Mouse (Mus musculus) A20 (cell line): ENCODE results near the gene Apopt1.
"Not testable (repeated sequence)": the region's sequence is repeated elsewhere in the genome, so short reads cannot be mapped to it uniquely, and the experiment has no call there.

Experiments used
- DNase-seq: peaks from one replicate; pipeline ENCODE4 v3.0.0-alpha.2; 2011; ENCODE audit warnings: low read depth, low spot score

Apopt1 gene

DNA sequence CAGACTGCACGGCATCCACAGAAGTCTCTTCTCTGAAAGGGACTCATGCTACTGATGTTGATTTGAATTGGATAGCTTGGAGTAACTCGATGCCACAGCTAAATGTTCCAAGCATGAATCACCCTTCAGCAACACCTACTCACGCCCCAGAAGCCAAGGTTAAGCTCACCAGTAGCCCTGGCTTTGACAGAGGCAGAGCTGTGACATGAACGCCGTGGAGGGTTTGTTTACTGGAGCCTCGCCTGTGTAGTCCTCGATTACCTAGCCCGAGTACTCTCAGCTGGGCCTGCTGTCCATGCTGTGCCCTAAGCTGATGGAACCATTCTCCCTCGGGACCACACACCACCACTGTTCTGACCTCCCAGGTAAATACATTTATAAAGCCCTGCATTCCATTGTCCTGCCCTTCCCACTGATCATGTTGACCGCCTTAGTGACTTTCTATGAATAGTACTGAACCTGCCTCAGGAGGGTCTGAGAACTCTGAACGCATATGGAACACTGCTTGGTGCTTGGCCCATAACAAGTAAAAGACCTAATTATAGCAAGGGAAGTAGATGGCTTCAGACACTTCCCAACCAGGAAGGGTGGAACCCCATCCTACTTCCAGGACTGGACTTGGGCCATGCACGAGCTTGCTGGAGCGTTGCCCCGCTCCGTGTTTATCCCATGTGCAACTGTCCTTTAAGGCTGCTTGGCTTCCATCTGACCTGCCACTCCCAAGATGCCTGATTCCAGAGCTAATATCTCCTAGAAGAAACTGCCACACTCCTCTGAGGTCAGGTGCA is 7.7 kb upstream of the Apopt1 start:
- DNase-seq: no peak

DNA sequence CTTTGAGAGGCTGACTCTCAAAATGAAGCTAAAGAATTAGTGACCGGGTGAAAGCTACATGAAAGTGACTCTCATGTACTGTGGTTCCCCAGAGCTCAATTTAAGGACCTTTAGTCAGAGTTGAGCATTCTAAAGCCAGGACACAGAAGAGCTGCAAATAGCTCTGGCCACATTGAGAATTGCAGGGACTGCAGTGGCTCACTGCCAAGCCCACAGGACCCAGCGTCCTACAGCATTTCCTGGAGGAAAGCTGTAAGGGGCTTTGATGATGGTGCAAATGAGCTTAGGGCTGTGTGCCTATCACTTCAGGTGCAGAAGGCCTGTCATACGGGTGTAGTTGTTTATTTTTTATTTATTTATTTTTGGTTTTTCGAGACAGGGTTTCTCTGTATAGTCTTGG is 4.9 kb upstream of the Apopt1 start:
- DNase-seq: no peak

DNA sequence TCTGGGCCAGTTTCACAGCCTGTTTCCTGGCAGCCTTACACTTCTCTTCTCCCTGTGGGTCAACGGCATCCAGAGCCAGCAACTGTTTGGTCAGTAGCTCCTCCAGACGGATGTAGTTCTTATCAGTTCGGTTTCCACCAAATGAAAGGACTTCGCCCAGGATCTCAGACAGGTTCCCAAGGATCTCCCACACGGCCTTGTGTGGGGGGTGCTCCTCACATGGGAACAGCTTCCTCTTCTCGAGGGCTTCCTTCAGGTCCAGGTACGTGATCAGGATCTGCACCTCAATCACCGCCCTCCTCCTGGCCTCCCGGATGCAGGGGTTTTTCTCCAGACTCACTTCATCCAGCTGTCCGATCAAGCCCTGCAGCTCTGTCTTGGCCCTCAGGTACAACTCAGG is 3.0 kb upstream of the Apopt1 start:
- no peak for DNase-seq

DNA sequence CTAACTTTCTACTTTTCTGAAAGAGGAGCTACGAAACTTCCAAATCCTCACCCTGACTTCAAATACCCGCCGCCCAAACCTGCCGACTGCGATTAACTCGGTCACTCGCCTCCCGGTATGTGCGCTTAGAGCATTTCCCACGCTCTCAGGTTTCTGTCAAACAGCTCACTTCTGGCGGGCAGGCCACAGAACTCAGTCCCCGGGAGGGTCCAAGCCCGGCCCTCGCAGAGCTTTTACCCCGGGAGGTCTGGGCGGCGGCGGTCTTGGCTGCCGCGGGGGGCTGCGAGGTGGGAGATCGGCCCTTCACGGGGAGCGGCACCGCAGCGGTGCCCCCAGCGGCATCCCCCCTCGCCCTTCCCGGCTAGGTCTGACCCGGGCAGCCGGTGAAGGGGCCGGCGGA is 585 bp upstream of the Apopt1 start:
- peak; percentile 24 for DNase-seq

DNA sequence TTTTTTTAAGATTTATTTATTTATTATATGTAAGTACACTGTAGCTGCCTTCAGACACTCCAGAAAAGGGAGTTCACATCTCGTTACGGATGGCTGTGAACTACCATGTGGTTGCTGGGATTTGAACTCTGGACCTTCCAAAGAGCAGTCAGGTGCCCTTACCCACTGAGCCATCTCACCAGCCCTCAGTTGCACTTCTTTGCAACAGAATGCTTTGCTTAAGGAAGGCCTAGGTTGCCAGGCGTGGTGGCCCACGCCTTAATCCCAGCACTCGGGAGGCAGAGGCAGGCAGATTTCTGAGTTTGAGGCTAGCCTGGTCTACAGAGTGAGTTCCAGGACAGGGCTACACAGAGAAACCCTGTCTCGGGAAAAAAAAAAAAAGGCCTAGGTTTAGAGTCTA is 819 bp downstream of the Apopt1 start:
- DNase-seq: peak; percentile 10

GRCm38 (mm10) chr12:111716505-111716904 is 3.4 kb downstream of the Apopt1 start:
- no peak for DNase-seq

DNA sequence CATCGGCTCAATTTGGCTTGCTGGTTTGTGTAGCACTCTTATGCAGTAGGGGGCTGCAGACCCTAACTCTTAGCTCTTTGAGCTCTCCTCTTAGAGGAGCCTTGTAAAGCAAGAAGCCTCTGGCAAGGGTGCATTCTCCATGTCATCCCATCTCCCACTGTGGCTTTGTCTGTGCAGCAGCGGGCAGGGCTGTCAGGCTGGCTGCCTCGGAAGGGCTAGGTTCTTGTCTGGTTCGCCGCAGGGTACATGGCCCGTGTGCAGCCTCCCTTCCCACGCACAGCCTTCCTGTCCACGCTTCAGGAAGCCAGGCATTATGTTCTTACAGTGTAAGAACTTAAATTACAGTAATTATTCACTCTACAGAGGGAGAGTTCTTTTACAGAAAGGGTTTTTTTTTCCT is 5.6 kb downstream of the Apopt1 start:
- no peak for DNase-seq

DNA sequence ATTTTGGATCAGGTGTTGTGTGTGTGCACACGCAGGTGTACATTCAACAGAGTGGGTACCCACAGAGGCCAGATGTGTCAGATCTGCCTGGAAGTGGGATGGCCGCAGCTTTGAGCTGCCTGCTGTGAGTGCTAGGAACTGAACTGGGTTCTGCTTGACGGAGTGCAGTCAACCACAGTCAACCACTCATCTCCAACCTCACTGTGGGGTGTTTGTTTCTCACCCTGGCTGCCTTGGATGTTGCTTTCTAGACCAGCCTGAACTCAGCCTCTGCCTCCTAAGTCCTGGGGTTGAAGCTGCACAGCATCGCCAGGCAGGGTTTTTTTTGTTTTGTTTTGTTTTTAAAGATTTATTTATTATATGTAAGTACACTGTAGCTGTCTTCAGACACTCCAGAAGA is 7.2 kb downstream of the Apopt1 start:
- DNase-seq: no peak

DNA sequence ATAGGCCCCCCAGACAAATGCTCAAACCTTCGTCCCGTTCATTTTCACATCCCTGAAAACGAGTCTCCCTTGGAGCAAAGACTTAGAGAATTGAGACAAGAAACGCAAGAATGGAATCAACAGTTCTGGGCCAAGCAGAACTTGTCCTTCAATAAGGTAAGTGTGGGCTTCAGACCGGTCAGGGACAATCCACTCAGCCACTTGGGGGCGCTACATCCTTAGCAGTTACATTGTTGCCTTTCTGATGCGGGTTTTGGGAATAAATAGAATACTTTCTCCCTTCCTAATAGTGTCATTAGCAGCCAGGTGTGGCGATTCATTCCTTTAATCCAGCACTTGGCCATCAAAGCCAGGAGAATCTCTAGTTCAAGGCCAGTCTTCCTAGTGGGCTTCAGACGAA is 9.6 kb downstream of the Apopt1 start:
- peak; percentile 47 for DNase-seq

GRCm38 (mm10) chr12:111724638-111725337 is 11.7 kb downstream of the Apopt1 start:
- no peak for DNase-seq

DNA sequence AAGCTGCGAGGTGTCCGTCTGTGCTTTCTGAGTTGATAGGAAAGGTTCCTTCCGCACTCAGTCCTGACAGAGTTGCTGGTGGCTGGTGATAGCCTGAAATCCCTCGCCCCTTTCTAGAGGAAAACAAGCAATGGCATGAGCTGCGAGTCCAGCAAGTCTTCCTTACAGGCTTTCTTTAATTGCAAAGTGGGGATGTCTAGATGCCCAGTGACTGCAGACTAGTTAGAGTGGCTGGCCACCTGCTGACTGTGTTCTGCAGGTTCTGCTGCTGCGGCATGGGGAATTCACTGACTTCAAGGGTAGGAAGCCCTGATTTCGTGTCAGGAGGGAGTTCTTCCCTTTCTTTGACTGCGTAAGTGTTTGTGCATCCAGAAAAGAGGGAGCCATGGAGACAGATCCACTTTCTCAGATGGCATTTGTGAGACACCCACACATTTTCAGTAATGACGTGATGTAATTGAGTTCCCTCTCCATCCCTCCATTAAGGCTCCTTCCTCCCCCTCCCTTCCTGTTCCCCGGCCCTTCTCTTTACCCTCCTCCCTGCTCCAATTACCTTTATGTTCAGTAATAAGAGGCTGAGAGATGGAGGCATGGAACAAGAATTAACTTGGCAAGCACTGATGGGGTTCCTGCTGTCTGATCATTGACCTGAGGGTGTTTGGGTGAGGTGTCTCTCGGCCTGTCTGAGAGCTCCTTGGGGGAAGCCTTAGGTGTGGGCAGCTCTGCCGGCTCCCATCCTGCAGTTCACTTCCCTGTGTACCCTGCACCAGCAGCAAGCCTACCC is 12.5 kb downstream of the Apopt1 start:
- DNase-seq: no peak

DNA sequence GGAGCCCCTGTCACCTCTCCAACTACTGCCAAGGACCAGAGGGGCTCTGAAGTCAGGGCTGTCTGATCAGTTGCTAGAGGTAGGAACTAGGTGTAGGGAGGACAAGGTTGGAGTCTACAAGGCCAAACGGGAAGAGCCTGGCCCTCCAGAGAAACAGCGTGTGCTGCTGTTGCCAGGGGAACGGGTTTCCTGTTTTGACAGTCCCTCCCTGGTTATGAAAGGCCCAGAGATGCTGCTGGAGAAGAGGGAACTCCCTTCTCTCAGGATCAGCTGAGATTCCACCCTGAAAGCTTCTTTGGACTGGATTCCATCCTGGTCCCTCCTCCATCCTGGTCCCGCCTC is 13.0 kb downstream of the Apopt1 start:
- no peak for DNase-seq

DNA sequence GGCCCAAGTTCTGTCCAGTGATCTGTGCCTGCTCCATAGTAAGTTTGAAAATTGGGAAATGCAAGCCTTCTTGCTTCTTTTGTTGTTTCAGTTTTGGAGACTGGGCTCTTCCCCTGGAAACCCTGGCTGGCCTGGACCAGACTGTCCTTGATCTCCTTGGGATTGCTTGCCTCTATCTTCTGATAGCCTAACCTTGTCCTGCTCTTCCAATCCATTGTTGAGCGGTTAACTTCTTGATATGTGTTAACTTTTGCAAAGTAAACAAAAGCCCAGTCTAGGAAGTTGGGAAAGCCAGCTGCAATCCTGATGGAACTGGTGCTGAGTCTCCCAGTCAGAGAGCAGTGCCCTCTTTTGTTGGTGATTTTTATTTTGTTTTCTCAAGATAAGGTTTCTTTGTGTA is 14.9 kb downstream of the Apopt1 start:
- no peak for DNase-seq

DNA sequence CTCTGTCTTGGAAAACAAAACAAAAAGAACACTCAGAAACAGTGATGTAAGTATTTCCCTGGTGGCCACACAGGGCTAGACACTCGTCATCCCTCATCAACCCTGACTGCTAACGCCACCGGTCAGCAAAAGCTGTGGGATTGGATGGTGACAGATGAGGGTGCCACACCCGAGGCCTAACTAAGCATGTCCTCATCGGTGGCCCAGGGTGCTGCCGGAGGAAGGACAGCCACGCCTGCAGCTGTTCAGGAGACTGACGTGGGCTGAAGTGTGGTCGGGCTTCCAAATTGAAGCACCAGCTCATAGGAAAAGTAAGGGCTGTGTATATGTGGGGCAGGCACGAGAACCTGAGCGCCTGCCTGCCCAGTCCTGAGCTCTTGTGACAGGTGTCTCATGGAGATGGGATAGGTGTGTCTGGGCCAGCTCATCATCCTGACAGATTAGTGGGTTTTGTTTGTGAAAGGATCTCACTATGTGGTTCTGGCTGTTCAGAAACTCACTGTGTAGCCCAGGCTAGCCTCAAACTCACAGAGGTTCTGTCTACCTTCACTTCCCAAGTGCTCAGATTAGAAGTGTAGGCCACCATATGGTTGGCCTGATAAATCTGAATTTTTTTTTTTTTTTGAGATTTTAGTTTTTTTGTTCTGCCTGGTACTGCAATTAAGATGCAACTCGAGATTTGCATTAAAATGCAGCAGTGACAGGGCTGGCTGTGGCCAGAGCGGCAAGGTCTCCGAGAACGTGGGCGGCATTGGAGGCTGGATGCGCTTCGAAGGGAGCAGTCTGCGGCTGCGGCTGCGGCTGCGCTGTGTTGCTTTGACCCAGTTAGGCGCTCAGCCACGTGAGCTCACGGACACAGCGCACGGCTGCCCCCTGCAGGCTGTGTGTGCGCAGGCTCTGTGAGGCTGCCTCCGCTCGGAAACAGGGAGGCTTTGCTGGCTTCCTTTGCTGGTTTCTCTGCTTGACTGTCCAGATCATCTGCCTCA is 19.1 kb downstream of the Apopt1 start:
- DNase-seq: peak; percentile 81

GRCm38 (mm10) chr12:111732921-111733320 is 19.9 kb downstream of the Apopt1 start:
- no peak for DNase-seq

- DNase-seq: no peak
These were observed 21.9 kb downstream of the Apopt1 start for GRCm38 (mm10) chr12:111734912-111735311.

DNA sequence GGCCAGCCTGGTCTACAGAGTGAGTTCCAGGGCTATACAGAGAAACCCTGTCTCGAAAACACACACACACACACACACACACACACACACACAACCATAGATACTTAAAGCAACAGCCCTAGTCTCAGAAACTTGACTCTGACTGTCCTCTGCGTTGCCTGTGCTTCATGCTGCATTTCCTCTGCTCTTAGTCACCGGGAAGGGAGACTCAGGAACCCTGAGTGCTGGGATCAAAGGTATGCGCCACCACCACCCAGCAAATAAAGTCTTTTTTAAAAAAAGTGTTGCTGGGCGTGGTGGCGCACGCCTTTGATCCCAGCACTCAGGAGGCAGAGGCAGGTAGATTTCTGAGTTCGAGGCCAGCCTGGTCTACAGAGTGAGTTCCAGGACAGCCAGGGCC is 23.6 kb downstream of the Apopt1 start:
- DNase-seq: not testable (repeated sequence)

- DNase-seq: no peak
These were observed 24.3 kb downstream of the Apopt1 start for GRCm38 (mm10) chr12:111737370-111737769.

- DNase-seq: peak; percentile 79
These were observed 25.7 kb downstream of the Apopt1 start for GRCm38 (mm10) chr12:111738754-111739153.

GRCm38 (mm10) chr12:111741338-111741737 is 28.3 kb downstream of the Apopt1 start:
- DNase-seq: no peak

DNA sequence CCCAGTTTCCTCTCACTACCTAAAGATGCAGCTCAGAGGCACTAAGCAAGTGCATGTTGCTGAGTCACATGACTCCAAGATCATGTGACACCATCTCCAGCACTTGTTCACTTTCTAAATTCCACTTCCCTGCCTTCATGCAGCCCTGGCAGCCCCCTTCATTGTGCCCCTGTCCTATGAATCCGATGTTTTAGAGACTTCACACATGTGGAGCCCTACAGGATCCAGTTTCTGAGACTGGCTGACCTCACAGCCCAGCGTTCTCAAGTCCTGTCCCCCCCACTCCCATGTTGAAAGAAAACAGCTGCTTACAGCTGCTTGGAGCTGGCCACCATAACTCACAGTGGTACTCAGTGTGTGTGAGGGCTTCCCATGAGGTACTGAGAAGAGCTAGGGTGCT is 30.4 kb downstream of the Apopt1 start:
- DNase-seq: peak; percentile 65
